Mouse (Mus musculus) naive thymus-derived CD4-positive, alpha-beta T cell, adult 2 months (primary cell): ENCODE results near the gene Zxdc.
A peak's percentile ranks its signal among the peaks of the same experiment; 100 is the strongest.

ENCODE experiments used
- DNase-seq: peaks from one replicate; pipeline ENCODE4 v3.0.0-alpha.2; 2011; ENCODE audit warnings: low read depth

Zxdc gene

DNA sequence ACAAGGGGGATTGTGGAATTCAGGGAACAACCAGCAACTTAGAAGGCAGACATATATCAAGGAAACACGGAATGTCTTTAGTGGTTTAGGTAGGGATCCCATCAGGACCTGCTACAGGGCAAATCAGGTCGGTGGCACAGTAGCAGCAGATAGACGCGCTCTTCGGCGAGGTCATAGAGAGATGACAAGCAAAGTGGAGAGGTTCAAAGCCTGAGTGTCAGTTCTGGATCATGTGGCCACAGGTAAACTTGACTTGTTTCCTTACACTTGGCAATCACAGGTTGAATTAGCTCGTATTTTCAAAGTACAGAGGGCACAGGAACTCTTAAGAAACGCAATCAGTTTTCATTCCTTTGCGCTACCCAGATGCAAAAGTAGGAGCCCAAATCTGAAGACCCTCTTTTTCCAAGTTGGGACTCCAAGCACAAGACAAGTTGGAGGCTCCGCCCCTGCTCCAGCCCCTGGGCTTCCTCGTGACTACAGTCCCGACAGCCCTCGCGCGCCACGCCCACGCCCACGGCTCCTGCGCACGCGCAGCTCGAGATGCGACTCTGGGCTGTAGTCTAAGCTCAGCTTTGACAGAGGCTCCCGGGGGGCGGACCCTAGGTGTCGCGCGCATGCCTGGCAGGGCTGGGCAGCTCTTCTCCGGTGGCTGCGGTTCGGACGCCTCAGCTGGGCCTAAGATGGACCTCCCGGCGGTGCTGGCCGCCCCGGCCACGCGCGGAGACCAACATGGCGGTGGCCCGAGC is at the start of gene Zxdc:
TSS of gene Zxdc (plus strand) at position 517 of the 749 bp plus-strand sequence.
- peak; percentile 96 for DNase-seq

DNA sequence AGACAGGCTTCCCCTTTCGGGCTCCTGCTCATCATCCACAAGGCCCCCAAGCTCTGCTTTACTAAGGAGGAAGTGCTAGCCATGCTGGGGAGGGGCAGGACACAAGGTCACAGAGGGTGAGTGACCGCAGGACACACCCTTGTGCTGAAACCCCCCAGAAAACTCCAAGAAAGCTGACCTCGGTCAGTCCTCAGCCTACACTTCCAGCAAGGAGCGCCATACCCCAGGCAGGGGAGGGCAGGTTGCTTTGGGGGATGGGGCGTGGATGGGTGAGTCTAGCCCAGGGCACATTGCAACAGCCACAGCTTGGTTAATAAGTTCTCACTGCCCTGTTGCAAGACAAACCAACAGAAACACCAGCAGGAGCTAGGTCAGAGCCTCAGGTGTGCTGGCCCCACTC is 48.9 kb upstream of the Zxdc start:
- no peak for DNase-seq

DNA sequence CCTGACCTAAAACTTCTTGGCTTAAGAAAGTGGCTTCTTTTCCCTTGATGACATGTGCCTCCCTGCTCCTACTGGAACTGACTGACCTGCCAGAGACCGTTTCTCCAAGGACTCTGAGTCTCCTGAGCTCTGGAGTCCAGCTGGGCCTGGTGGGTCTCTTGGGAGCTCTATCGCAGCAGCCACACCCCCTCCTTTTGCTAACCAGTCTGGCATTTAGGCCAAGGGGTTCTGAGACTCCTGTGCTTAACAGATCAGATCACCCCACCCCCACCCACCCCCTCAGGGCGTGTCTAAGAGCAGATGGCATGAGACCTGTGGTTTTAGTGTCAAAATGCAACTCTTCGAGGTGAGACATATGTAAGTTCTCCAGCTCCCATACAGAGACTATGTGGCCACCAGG is 47.5 kb upstream of the Zxdc start:
- no peak for DNase-seq

DNA sequence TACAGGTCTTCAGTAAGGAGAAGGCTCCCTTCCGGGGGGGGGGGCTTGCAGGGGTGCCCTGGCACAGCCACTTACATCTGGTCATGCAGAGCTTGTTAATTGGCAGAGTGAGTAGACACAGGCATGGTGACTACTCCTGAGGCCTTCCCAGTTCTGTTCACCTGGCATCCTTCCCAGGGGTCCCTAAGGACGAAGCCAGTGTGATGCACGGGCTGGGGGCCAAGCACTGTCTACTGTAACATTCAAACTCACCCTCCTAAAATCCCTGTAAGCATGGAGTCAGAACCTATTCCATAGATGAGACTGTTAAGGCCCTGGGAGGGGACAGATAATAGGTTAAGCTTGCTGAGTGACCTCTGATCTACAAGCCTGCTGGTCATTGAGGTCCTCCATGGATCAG is 45.3 kb upstream of the Zxdc start:
- DNase-seq, result no peak

DNA sequence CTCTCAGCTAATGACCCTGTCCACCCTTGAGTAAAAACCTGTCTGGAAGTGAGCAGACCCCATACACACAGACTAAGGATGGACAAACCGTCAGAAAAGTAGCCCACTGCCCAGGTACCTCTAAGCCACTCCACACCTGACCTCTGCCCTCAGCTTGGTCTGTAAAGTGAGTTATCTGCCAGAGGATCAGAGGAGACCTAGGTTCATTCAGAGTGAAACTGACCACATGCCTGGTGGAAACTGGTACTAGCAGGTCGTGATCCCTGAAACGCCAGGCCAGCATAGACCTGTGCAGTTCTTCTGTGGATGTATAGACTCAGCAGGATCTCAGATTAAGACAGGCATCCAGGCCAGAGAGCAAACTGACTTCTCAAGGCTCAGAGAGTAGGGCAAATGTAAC is 44.8 kb upstream of the Zxdc start:
- no peak for DNase-seq

DNA sequence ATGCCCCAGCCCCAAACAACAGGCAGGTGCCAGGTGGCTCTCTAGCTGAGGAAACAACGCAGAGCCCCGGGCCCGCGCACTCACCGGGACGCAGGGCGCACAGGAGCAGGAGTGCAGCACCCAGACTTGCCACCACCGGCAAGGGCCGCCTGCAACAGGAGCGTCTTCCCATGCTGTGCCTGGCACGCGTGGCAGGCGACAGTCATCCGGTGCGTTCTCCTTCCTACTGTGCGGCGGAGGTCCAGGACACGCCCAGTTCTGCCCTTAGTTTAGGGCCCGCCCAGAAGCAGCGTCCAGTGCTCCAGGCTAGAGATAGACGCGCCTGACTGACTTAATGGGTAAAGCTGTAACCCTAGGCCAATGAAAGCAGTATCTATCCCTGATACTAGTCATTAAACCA is 44.3 kb upstream of the Zxdc start, which contains the start of gene Chst13:
TSS of gene Chst13 (minus strand) at position 195 of the 400 bp plus-strand sequence.
- no peak for DNase-seq

DNA sequence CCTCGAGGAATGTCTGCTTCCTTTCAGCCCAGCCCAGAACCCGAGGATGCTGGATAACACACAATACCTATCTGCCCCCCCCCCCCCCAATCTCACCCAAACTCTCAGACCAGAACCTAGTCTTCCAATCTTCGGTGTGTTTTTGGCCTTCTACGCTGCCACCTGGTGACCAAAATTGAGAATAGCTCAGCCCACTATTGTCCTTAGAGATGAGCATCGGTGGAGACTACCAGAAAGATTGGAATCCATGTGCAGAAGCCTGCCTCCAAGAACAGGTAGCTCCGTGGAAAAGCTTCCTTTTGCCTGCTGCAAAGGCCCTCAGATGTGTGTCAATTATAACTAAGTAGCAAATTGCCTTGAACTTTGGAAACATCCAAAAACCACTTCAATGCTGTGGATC is 41.6 kb upstream of the Zxdc start:
- no peak for DNase-seq

DNA sequence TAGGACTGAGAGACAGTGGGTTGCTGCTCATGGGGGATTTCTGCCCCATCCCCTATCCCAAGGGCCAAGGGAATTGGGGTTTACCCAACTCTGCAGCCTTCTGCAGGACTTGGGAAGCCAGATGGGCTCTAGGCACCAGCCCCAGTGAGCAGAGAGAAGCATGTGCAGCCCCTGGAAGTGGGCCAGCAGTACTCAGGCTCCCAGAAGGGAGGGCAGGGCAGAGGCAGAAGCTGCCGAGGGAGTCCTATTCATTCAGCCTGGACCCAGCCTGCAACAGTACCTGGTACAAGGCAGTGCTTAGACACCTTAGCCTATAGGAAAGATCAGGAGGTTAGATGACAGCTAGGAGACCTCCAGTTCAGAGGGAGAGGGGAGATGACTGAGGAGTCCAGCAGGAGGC is 39.3 kb upstream of the Zxdc start:
- DNase-seq, result no peak

DNA sequence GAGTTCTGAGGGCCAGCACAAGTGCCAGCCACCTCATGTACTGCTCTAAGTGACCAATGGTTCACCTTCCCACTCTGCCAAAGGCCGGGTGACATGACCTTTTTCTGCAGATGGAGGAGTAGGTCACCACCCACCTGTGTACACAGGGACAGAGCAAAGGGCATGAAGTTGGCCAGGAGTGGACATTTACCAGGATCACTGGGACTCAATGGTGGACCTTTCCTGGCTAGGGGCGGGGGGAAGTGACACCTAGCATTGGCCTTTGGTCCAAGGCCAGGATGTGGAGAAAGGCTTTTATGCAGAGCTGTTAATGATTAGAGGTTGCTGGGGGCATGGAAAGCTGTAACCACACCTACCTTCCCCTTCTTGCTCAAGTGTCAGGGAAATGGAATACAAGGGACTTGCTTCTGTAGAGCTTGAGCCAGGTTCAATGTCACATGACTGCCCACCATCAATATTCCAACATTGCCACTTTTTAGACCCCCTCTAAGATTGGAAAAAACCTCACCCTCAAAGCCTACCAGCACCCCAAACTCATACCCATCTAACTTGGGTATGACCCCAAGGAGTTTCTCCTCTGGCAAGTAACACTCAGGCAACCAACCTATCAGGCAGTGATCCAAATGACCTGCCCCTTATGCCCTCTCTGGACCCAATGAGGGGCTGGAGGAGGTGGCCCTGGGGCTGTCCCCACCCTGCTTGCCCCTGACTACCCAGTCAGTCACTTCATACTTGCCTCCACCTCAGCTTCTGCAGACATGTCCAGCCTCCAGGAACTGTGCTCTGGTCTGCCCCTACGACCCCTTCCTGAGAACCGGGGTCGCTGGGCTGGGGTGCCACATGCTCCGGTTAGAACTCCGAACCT is 36.5 kb upstream of the Zxdc start, which contains the start of gene Uroc1:
TSS of gene Uroc1 (plus strand) at position 724 of the 865 bp plus-strand sequence.
- no peak for DNase-seq

DNA sequence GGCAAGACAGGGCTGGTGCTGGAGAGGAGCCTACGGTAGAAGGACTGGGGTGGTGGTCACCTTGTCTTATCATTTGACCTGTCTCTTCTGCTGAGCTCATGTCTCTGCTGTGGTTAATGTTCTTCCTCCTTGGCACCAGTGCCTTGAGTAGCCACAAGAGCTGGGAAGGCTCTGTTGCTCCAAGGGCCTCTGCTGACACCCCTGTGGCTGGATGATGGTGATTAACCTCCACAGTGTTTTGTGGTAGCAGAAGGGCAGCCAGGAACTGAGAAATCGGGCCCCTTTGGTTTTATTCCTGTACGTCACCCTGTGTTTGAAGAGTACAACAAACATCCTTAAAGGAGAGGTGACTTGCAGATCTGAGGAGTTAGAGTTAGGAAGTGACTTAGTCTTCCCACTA is 35.0 kb upstream of the Zxdc start:
- no peak for DNase-seq

DNA sequence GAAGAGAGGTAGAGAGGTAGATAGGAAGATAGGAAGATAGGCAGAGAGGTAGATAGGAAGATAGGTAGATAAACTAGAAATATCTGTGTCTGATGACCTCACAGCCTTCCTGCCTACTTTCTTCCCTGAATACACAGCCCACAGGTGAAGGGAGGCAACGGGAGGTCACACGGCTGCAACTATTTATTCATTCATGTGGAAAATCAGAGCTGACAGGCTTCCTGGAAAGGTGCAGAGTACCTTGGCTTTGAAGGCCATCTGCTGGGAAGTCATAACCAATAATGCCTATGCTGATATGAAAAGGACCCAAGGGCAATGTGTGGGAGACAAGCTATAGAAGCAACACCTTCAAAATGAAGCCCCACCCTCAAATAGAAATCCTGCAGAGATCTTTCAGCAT is 26.9 kb upstream of the Zxdc start:
- DNase-seq, result no peak

DNA sequence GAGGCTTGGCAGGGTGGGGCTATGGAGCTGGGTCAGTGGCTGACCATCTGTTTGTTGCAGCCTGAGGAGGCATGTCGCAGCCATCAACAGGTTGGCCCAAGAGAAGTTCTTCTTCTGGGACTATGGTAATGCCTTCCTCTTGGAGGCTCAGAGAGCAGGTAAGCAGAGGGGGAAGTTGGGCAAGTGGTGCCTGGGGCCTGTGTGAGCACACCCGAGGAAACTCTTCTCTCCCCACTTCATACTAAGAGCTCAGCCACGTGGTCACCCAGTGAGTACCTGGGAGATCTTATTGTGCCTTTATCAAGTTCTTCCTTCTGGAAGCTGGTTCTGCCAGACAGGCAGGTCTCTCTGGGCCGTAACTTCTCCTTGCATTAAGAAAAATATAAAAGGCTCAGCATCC is 22.1 kb upstream of the Zxdc start:
- no peak for DNase-seq

DNA sequence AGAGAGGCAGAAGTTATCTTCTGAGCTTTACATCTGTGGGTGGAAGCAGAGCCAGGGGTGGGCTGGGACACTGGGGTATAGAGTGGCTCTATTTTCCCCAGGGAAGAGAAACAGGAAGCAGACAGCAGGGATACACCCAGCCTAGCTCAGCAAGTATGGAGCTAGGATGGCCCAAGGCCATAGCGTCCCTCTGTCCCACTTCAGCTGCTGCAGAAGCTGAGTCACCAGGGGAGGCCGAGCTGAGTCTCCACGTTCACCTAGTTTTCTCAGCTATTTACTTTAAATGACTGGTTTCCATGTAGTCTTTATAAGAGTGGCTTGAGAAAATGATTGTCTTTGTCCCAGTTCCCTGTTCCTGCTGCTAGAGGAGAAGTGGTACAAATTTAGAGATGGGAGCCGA is 20.8 kb upstream of the Zxdc start:
- no peak for DNase-seq

DNA sequence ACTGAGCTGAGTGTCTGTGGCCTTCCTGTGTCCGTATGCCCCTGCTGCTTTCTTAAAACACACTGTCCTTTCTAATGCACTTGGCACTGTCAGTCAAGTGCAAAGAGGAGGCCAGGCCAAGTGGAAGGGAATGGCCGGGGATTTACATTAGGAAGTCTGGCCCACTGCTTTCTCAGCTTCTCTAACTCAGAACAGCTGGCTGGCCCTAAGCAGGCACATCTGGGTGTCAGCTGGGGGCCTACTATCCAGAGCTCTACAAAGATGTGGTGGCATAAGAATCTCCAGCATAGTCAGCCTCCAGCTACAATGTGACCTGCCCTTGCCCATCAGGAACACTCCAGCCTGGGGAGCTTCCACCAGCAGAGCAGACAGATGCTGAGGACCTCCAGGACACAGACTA is 19.3 kb upstream of the Zxdc start:
- no peak for DNase-seq

DNA sequence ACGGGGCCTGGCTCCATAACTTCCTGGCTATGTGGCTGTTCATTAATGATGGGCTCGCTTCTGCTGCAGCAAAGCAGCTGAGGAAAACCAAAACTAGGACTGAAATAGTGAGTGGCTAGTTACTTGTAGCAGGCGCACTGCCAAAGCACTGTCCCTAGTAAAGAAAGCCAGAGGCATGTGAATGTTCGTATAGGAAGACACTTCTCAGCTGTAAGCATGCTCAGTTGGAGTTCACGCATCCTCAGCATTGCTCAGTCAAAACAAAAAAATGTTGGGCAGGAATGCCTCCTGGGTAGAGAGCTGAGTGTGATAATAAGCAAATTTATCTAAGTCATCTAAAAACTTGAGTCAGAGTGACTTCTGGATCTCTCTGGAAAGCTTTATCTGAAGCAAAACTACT is 11.2 kb upstream of the Zxdc start:
- no peak for DNase-seq

DNA sequence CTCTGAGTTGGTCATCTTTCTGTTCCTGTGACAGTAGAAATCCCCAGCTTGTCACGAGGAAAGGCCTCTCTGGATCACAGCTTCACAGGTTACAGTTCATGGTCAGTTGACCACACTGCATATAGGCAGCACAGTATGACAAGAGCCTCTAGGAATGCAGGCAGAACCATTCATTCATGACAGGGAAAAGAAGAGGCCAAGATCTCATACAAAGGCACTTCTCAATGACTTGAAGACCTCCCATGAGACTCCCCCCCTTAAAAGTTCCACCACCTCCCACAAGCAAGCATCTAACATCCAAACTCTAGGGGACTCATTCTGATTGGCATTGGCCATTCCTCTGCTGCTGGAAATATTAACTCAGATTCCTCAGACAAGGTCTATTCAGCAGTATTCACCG is 9.8 kb upstream of the Zxdc start:
- no peak for DNase-seq

DNA sequence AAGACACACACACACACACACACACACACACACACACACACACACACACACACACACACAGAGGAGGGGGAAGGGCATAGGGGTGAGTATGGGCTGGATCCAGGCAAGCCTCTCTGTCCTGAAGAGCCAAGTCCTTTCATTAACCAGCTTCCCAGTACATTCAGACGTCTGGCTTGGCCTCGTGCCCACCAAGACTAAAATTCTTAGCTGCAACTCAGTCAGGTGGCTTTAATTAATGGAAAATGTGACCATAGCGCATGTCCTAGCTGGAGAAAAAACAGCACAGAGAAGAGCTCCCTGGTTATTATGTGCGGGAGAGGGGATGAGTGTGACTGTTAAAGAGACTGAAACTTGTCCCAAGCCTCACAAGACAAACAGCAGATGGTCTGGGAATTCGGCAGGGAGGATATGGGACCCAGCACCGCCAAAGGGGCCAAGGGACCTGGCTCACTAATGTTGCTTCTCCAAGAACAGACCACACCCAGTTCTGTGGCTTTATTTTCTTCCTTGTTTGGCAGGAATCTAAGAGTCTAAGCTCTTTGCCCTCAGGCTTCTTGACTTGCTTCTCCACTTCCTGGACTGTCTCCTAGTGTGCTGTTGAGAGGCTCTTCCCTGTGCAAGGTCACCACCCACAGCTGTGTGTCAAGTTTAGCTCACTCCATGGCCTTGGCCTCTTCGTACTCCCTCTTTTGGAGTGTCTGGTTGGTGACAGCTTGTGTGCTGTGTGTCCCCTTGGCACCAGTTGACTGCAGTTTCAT is 9.1 kb upstream of the Zxdc start:
- no peak for DNase-seq

DNA sequence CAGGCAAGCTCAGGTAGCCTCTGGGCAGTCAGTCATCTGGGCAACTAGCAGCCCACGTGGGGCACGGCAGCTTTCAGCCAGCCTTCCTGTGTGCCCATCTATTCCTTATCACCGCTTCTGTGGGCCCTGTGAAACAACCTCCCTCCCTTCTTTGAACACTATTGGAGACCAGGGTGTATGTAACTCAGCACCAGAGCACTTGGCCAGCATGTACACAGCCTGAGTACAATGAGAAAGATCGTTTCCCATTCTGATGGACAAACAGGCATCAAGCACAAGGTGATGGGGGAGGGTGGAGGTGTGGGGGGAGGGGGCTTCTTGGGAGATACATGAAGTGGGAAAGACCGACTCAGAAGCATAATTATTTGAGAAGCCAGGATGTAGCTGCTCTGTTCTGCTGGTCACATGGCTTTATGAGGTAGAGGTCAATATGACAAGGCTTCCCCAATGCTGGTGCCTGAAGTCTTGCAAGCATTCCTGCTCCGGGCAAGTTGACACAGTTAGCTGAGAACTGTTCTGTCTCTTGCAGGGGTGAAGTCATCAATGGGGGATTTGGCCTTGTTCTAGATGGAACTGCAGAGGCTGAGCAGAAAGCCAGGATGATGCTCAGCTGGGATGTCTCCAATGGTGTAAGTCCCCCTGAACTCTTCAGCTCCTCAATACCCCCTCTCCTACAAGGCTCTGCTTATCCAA is 8.2 kb upstream of the Zxdc start:
- no peak for DNase-seq

DNA sequence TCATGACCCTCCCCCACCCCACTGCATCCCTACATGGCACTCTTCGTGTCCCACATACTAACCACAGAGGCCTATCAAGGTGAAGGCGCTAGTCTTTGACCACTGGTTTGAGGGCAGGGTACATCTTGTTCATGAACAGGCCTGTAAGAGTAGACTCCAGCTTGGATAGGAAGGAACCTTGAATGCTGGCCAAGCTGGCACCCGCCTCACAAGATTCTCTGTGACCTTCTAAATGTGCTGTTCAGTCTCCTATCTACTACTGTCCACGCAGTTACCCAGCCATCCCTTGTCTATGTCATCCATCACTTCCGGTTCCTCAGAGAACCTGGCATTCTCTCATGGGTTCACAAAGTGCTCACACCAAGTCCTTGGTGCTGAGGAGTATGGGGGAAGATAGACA is 6.0 kb upstream of the Zxdc start:
- no peak for DNase-seq

DNA sequence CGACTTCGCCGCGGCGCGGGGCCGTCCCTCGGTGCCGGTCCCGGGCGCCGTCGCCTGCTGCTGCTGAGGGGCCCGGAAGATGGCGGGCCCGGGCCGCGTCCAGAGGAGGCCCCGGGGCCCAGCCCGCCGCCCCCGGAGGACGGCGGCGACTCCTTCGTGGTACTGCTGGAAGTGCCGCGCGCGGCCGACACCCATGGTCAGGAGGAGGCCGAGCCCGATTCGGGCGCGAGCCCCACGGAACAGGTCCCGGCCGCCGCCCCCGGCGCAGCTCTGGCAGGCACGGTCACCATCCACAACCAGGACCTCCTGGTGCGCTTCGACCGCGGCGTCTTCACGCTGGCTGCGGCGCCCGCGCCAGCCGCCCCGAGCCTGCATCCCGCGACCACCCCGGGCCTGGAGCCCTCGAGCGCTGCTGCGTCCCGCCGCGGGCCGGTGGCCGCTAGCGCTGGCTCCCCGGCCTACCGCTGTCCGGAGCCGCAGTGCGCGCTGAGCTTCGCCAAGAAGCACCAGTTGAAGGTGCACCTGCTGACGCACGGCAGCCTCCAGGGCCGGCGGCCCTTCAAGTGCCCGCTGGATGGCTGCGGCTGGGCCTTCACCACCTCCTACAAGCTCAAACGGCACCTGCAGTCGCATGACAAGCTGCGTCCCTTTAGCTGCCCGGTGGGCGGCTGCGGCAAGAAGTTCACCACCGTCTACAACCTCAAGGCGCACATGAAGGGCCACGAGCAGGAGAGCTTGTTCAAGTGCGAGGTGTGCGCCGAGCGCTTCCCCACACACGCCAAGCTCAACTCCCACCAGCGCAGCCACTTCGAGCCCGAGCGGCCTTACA is 647 bp downstream of the Zxdc start:
- DNase-seq, result peak; percentile 58

DNA sequence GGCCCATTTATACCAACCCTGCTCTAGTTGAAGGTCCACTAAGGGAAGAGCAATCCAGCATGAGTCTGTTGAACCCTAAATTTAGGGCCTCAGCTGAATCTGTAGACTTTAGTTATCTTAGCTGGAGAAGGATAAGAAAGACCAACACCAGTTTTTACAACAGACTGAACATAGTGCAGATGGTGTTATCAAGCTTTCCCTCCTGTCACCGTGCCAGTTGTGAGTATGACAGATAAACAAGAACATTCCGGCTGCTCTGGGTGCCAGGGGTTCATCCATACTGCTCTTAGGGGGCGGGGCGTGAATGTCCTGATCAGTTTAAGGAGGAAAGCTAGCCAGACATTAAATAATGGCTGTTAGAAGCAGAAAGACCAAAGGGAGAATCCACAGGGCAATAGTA is 5.4 kb downstream of the Zxdc start:
- no peak for DNase-seq
